Mouse (Mus musculus) ES-Bruce4 (cell line): ENCODE results near the gene Tbc1d1. TPM values are rescaled to one million over a fixed set of nuclear protein-coding genes. Genes with fewer than 3 reads are reported as not detected.
A peak's percentile ranks its signal among the peaks of the same experiment; 100 is the strongest.

Source experiments
- H3K27ac ChIP-seq: 2 replicates; pipeline ENCODE4 v1.5.1; 2012; ENCODE audit warnings: low read length, inconsistent platforms; ENCODE audit not compliant: insufficient read depth
- H3K27me3 ChIP-seq: 2 replicates; pipeline ENCODE4 v1.6.1; 2012; ENCODE audit warnings: mild to moderate bottlenecking, low read length, inconsistent platforms; ENCODE audit not compliant: control insufficient read depth, poor library complexity, insufficient read depth, severe bottlenecking
- H3K36me3 ChIP-seq: 2 replicates; pipeline ENCODE4 v1.6.1; 2012; ENCODE audit warnings: inconsistent platforms, mild to moderate bottlenecking, low read length, moderate library complexity; ENCODE audit not compliant: control insufficient read depth, poor library complexity, insufficient read depth, severe bottlenecking
- H3K4me1 ChIP-seq: one replicate; pipeline ENCODE4 v1.8.1; 2011; ENCODE audit warnings: low read length; ENCODE audit not compliant: control insufficient read depth, insufficient read depth
- H3K4me3 ChIP-seq: 2 replicates; pipeline ENCODE4 v1.5.1; 2011; ENCODE audit warnings: low read depth, mild to moderate bottlenecking, low read length
- H3K9ac ChIP-seq: 2 replicates; pipeline ENCODE4 v1.6.1; 2012; ENCODE audit warnings: low read depth, mild to moderate bottlenecking, inconsistent platforms; ENCODE audit not compliant: poor library complexity, severe bottlenecking
- H3K9me3 ChIP-seq: replicated peaks from 2 replicates; pipeline ENCODE4 v1.6.1; 2012; ENCODE audit warnings: mild to moderate bottlenecking, low read length, inconsistent platforms; ENCODE audit not compliant: control insufficient read depth, poor library complexity, insufficient read depth, severe bottlenecking
- CTCF ChIP-seq: IDR thresholded peaks from one replicate; pipeline ENCODE4 v1.8.1; 2011; ENCODE audit warnings: low read depth, low read length
- EP300 ChIP-seq: IDR thresholded peaks from 2 replicates; pipeline ENCODE4 v1.6.1; 2011; ENCODE audit warnings: low read depth, low read length; ENCODE audit not compliant: insufficient read depth
- POLR2A ChIP-seq: IDR thresholded peaks from one replicate; pipeline ENCODE4 v1.8.1; 2011; ENCODE audit warnings: low read length; ENCODE audit not compliant: insufficient read depth
- polyA plus RNA-seq: library from polyadenylated mRNA; stranded (reverse); fragments of >200 nt; gene quantifications from 2 replicates; pipeline ENCODE4 v1.2.4, GENCODE M21; 2011; ENCODE audit warnings: low read depth; ENCODE audit not compliant: missing spikeins, insufficient read depth, insufficient read length

The Tbc1d1 gene
- polyA plus RNA-seq, 1 experiment, result 46.2 TPM

GRCm38 (mm10) chr5:64263898-64264478 is 107.9 kb downstream of the Tbc1d1 start:
- no peak overlapping the region for H3K27ac ChIP-seq
- no peaks in the 10 kb centered on the region for H3K9me3 ChIP-seq
- H3K9ac ChIP-seq, result no peak overlapping the region
- no peak overlapping the region for H3K4me3 ChIP-seq
- H3K4me1 ChIP-seq, result no peaks in the 10 kb centered on the region
- TF ChIP-seq EP300, result no peak
- no peaks in the 10 kb centered on the region for H3K27me3 ChIP-seq
- H3K36me3 ChIP-seq, result no peaks in the 10 kb centered on the region

GRCm38 (mm10) chr5:64265145-64265544 is 109.0 kb downstream of the Tbc1d1 start:
- Histone ChIP-seq H3K36me3 (no peaks in the 10 kb centered on the region), H3K4me3 (no peak overlapping the region), H3K9me3 (no peaks in the 10 kb centered on the region), H3K4me1 (no peaks in the 10 kb centered on the region), H3K27me3 (no peaks in the 10 kb centered on the region), H3K9ac (no peak overlapping the region), H3K27ac (no peak overlapping the region)
- TF ChIP-seq CTCF, result peak; percentile 15
- no peak for TF ChIP-seq POLR2A

- Histone ChIP-seq H3K4me3 (no peak overlapping the region), H3K9ac (no peak overlapping the region)
- TF ChIP-seq POLR2A (no peak), EP300 (no peak), CTCF (no peak)
Observed at GRCm38 (mm10) chr5:64265906-64266305, 109.8 kb downstream of the Tbc1d1 start.

GRCm38 (mm10) chr5:64266534-64266933 is 110.4 kb downstream of the Tbc1d1 start:
- Histone ChIP-seq H3K4me1 (no peaks in the 10 kb centered on the region), H3K9me3 (no peaks in the 10 kb centered on the region), H3K9ac (no peak overlapping the region), H3K27me3 (no peaks in the 10 kb centered on the region), H3K27ac (no peak overlapping the region), H3K36me3 (no peaks in the 10 kb centered on the region), H3K4me3 (no peak overlapping the region)
- TF ChIP-seq CTCF, result no peak
- no peak for TF ChIP-seq POLR2A
- no peak for TF ChIP-seq EP300

More at GRCm38 (mm10) chr5:64265906-64266305, 109.8 kb downstream of the Tbc1d1 start:
- Histone ChIP-seq H3K36me3 (no peaks in the 10 kb centered on the region), H3K4me1 (no peaks in the 10 kb centered on the region), H3K9me3 (no peaks in the 10 kb centered on the region), H3K27ac (no peak overlapping the region), H3K27me3 (no peaks in the 10 kb centered on the region)

GRCm38 (mm10) chr5:64267279-64267678 is 111.2 kb downstream of the Tbc1d1 start:
- Histone ChIP-seq H3K9me3 (no peaks in the 10 kb centered on the region), H3K36me3 (no peaks in the 10 kb centered on the region), H3K27me3 (no peaks in the 10 kb centered on the region), H3K9ac (no peak overlapping the region), H3K27ac (no peak overlapping the region), H3K4me3 (no peak overlapping the region), H3K4me1 (no peaks in the 10 kb centered on the region)
- no peak for TF ChIP-seq EP300
- TF ChIP-seq POLR2A, result no peak
- TF ChIP-seq CTCF, result no peak

- H3K27ac ChIP-seq, result no peak overlapping the region
Observed at GRCm38 (mm10) chr5:64269669-64270068, 113.6 kb downstream of the Tbc1d1 start.

More at GRCm38 (mm10) chr5:64269669-64270068, 113.6 kb downstream of the Tbc1d1 start:
- Histone ChIP-seq H3K27me3 (no peaks in the 10 kb centered on the region), H3K4me1 (peaks cover under 1% of the 10 kb centered on the region), H3K4me3 (no peak overlapping the region), H3K9ac (no peak overlapping the region), H3K9me3 (no peaks in the 10 kb centered on the region), H3K36me3 (no peaks in the 10 kb centered on the region)
- no peak for TF ChIP-seq CTCF
- no peak for TF ChIP-seq POLR2A
- TF ChIP-seq EP300, result no peak
